Mouse (Mus musculus) midbrain, embryonic 14.5 days (tissue): ENCODE results near the gene Mfn1. TPM values are rescaled to one million over a fixed set of nuclear protein-coding genes. Genes with fewer than 3 reads are reported as not detected.

ENCODE experiments used
- ATAC-seq: fragments of 200-750 bp; cut with Nextera tagmentation; 2 replicates; pipeline ENCODE4 v1.8.0; 2017; ENCODE audit warnings: moderate number of reproducible peaks, moderate library complexity; ENCODE audit not compliant: low FRiP score, low TSS enrichment
- DNase-seq: peaks from one replicate; pipeline ENCODE4 v3.0.0-alpha.2; 2015
- H3K27ac ChIP-seq: fragments of 300-500 bp; sonication (generic); replicated peaks from 2 replicates; pipeline ENCODE4 v1.5.1; 2014; ENCODE audit warnings: mild to moderate bottlenecking, low read depth, low read length, moderate library complexity
- H3K27me3 ChIP-seq: fragments of 300-500 bp; sonication (generic); 2 replicates; pipeline ENCODE4 v1.6.1; 2014; ENCODE audit warnings: low read length, control low read depth, mixed read lengths; ENCODE audit not compliant: control insufficient read depth, insufficient read depth
- H3K36me3 ChIP-seq: fragments of 300-500 bp; sonication (generic); 2 replicates; pipeline ENCODE4 v1.6.1; 2014; ENCODE audit warnings: low read length, control low read depth; ENCODE audit not compliant: control insufficient read depth, insufficient read depth
- H3K4me1 ChIP-seq: fragments of 300-500 bp; sonication (generic); 2 replicates; pipeline ENCODE4 v1.6.1; 2014; ENCODE audit warnings: mild to moderate bottlenecking, antibody characterized with exemption, low read length, control low read depth; ENCODE audit not compliant: control insufficient read depth, insufficient read depth
- H3K4me2 ChIP-seq: fragments of 300-500 bp; sonication (generic); 2 replicates; pipeline ENCODE4 v1.6.1; 2014; ENCODE audit warnings: mild to moderate bottlenecking, low read length, moderate library complexity
- H3K4me3 ChIP-seq: fragments of 300-500 bp; sonication (generic); replicated peaks from 2 replicates; pipeline ENCODE4 v1.5.1; 2014; ENCODE audit warnings: low read depth, low read length
- H3K9ac ChIP-seq: fragments of 300-500 bp; sonication (generic); replicated peaks from 2 replicates; pipeline ENCODE4 v1.6.1; 2014; ENCODE audit warnings: mild to moderate bottlenecking, low read length, moderate library complexity
- H3K9me3 ChIP-seq: fragments of 300-500 bp; sonication (generic); 2 replicates; pipeline ENCODE4 v1.6.1; 2016; ENCODE audit warnings: low read length, control low read depth, mixed read lengths; ENCODE audit not compliant: control insufficient read depth
- WGBS: fragments of 180-500 bp; shearing (Covaris S2); extraction: QIAGEN DNeasy Blood & Tissue Kit; methylation state at CpG from one replicate; pipeline ENCODE4 v1.1.7; 2014; 5-methylcytosine and 5-hydroxymethylcytosine counted together
- polyA plus RNA-seq: library from polyadenylated mRNA; unstranded; fragments of >200 nt; fragmentation: Nextera tagmentation; extraction: Ambion mirVana; gene quantifications from 2 replicates; pipeline ENCODE4 v1.2.1, GENCODE M21; 2014

The Mfn1 gene
- 28.8 and 42.6 TPM in 2 replicates for polyA plus RNA-seq

DNA sequence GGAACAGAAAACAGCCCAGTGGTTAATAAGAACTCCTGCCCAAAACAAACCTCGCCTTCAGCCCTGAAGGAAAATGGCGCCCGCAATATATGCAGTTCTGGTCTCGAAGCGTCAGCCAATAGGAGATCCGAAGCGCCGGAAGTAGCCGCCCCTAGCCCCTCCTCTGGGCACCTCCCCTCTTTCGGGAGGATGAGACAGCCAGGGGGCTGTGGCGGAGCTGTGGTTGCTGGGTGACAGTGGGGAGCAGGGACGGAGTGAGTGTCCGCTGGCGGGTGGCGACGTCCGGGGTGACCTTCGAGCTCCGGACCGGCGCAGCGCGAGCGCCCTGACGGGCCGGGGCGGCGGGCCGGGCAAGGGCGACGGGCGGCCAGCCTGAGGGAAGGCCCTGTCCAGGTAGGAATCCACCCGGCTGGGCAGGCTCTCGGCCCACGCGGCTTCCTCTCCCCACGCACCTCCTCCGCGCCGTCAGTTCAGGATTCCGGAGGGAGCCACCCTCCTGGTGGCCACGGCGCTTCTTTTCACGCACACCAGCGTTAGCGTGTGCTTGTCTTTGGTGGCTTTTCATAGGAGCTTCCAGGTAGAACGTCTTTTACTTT is at the start of gene Mfn1:
Gene Mfn1, plus strand, starts transcription at position 163 of the 596 bp plus-strand sequence.
- no peaks in the 10 kb centered on the region for H3K27me3 ChIP-seq
- peak within 1 kb of the TSS; percentile 89 for H3K4me3 ChIP-seq
- peak within 1 kb of the TSS; percentile 75 for H3K27ac ChIP-seq
- H3K9me3 ChIP-seq = no peaks in the 10 kb centered on the region
- peak within 1 kb of the TSS; percentile 85 for H3K9ac ChIP-seq
- H3K36me3 ChIP-seq = peaks cover 11% of the 10 kb centered on the region
- peaks cover 9% of the 10 kb centered on the region for H3K4me1 ChIP-seq
- DNase-seq (peak; percentile 96), ATAC-seq (peak; percentile 99)
- WGBS = under 1% methylated on average over 47 of the region's 47 CpGs
- H3K4me2 ChIP-seq = peak within 1 kb of the TSS; percentile 68

DNA sequence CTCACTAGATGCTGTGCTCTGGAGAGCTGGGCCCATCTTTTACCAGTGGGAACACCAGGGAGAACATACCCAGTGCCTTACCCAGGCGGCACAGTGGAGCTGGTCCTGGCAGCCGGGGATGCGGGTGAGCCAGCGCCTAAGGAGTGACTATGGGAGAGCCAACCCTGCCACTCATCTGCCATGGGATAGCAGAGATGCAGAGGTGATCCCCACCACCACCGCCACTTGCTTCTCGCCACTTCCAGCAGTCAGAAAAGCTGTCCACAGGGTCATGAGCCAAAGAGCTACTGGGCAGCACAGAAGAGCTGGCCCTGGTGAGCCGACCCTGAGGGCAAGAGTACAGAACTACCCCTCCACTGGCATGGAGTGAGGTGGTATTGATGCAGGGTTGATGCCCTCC is 49.3 kb upstream of the Mfn1 start:
- WGBS = 90% methylated on average over 7 of the region's 7 CpGs
- no peak overlapping the region for H3K4me3 ChIP-seq

DNA sequence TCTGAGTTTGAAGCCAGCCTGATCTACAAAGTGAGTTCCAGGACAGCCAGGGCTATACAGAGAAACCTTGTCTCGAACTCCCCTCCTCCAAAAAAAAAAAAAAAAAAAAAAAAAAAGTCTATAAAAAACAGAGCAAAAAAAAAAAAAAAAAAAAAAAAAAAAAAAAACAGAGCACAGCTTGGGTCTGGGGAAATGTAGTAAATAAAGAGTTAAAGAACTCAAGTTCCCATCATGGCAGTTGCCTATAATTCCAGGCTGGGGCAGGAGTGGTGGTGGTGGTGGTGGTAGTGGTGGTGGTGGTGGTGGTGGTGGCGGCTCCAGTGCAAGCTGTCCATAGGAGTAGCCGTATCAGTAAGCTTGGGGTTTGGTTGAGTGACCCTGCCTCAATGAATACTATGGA is 46.2 kb upstream of the Mfn1 start:
- H3K9ac ChIP-seq = no peak overlapping the region
- H3K27ac ChIP-seq = no peak overlapping the region
- no peaks in the 10 kb centered on the region for H3K36me3 ChIP-seq
- H3K4me1 ChIP-seq = no peaks in the 10 kb centered on the region
- H3K27me3 ChIP-seq = no peaks in the 10 kb centered on the region
- DNase-seq = no peak
- H3K4me2 ChIP-seq = no peak overlapping the region
- H3K9me3 ChIP-seq = no peaks in the 10 kb centered on the region
- no peak overlapping the region for H3K4me3 ChIP-seq
- ATAC-seq = no peak
- 94% methylated on average over 3 of the region's 3 CpGs for WGBS

More for the DNA sequence above, 49.3 kb upstream of the Mfn1 start:
- no peak overlapping the region for H3K4me2 ChIP-seq
- H3K36me3 ChIP-seq = no peaks in the 10 kb centered on the region
- DNase-seq (no peak), ATAC-seq (no peak)
- H3K27me3 ChIP-seq = no peaks in the 10 kb centered on the region
- no peak overlapping the region for H3K9ac ChIP-seq
- H3K9me3 ChIP-seq = no peaks in the 10 kb centered on the region
- no peaks in the 10 kb centered on the region for H3K4me1 ChIP-seq
- H3K27ac ChIP-seq = no peak overlapping the region

DNA sequence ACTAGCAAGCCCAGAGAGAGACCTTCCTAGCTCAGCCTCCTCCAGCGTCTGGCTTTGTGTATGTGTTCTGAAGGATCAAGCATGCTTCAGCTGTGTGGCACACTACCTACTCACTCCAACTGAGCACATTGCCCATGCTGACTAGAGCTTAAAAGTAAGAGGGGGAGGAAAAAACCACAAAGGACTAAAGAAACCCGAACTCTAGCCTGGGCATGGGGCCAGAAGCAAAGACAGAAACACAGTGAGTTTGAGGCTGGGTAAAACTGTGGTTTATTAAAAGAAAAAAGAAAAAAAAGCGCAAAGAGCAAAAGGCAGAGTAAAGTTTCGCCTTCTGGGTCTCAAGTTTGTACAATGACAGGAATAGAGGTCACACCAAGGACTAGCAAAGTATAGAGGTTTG is 42.7 kb upstream of the Mfn1 start:
- no peak overlapping the region for H3K4me3 ChIP-seq
- no peak overlapping the region for H3K4me2 ChIP-seq
- ATAC-seq = no peak
- WGBS = 82% methylated on average over 4 of the region's 4 CpGs
- no peak overlapping the region for H3K9ac ChIP-seq
- no peaks in the 10 kb centered on the region for H3K4me1 ChIP-seq
- no peaks in the 10 kb centered on the region for H3K36me3 ChIP-seq
- no peaks in the 10 kb centered on the region for H3K27me3 ChIP-seq
- DNase-seq = no peak
- no peak overlapping the region for H3K27ac ChIP-seq
- no peaks in the 10 kb centered on the region for H3K9me3 ChIP-seq

DNA sequence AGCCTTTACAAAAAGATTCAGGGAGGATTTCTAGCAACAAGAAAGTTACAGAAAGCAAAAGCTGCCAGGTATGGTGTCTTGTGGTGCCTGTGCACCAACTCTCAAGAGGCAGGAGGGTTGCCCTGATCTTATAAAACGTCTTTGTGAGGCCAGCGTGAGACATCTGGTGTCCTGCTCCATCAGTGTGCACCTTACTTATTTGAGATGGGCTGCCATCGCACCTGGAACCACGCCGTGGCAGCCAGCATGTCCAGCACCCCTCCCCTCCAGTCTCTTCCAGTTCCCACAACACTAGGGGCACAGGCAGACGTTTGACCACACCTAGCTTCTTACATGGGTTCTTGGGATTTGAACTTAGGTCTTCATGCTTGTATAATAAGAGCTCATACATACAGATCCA is 41.1 kb upstream of the Mfn1 start:
- ATAC-seq = no peak
- no peak overlapping the region for H3K4me2 ChIP-seq

DNA sequence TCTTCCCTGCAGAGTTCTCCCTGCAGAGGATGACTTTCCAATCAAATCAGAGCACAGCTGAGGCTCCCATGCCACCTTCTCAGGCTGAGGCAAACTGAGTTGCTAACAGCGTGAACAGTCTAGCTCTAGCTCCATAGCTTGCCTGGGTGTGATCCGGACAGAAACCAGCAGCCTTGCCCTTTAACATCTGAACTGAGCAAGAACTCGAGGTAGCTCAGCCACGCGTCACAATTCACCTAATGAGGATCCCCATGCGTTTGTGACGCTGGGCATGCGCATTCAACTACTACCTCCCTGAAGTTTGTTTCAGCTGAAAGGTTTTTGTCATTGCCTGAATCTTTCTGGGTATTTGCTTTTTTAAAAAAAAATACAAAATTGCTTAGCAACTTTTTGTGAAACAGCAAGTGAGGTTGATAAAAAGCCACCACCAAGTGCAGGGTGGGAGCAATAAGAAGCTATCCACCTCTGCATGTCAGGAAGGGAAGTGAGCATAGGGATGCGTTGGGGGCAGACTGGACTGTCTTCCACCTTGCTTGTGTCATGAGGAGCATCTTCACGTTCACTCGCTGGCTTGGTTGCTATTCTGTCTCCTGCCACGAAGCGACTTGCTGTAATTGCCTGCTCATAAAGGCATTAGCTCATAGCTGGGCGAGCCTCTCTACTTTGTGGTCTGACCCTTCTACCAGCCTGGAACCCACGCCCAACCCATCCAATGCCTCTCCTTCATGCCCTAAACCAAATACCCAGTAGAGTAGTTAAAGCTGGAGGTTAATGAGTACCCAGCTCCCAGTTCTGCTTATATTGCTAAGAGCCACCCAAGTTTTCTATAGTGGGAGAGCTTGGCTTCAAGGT is 39.0 kb upstream of the Mfn1 start:
- H3K27me3 ChIP-seq = no peaks in the 10 kb centered on the region
- no peak overlapping the region for H3K4me2 ChIP-seq
- no peaks in the 10 kb centered on the region for H3K4me1 ChIP-seq
- H3K9ac ChIP-seq = no peak overlapping the region
- no peak for DNase-seq
- H3K9me3 ChIP-seq = no peaks in the 10 kb centered on the region
- ATAC-seq = no peak
- 87% methylated on average over 15 of the region's 15 CpGs for WGBS
- no peaks in the 10 kb centered on the region for H3K36me3 ChIP-seq
- H3K27ac ChIP-seq = no peak overlapping the region
- no peak overlapping the region for H3K4me3 ChIP-seq

More for the DNA sequence above, 41.1 kb upstream of the Mfn1 start:
- Histone ChIP-seq H3K9ac (no peak overlapping the region), H3K4me3 (no peak overlapping the region), H3K9me3 (no peaks in the 10 kb centered on the region), H3K27ac (no peak overlapping the region), H3K4me1 (no peaks in the 10 kb centered on the region), H3K27me3 (no peaks in the 10 kb centered on the region), H3K36me3 (no peaks in the 10 kb centered on the region)
- DNase-seq = no peak
- WGBS = 81% methylated on average over 6 of the region's 6 CpGs

DNA sequence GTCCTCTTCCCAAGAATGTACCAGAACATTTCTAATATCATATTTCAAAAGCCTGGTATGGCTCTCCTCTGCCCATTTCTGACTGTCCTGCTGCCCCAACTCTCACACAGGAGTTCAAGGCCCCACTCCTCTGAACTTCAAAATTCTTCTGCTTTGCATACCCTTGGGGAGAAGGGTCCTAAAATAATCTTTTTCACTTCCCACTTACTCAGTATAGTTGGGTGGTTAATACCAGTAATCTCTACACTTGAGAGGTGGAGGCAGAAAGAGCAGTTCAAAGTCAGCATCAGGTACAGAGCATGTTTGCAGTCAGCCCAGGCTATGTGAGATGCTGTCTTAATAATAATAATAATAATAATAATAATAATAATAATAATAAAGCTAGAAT is 38.3 kb upstream of the Mfn1 start:
- DNase-seq (no peak), ATAC-seq (no peak)
- Histone ChIP-seq H3K27me3 (no peaks in the 10 kb centered on the region), H3K9me3 (no peaks in the 10 kb centered on the region), H3K27ac (no peak overlapping the region), H3K4me1 (no peaks in the 10 kb centered on the region), H3K4me3 (no peak overlapping the region), H3K36me3 (no peaks in the 10 kb centered on the region), H3K9ac (no peak overlapping the region), H3K4me2 (no peak overlapping the region)

DNA sequence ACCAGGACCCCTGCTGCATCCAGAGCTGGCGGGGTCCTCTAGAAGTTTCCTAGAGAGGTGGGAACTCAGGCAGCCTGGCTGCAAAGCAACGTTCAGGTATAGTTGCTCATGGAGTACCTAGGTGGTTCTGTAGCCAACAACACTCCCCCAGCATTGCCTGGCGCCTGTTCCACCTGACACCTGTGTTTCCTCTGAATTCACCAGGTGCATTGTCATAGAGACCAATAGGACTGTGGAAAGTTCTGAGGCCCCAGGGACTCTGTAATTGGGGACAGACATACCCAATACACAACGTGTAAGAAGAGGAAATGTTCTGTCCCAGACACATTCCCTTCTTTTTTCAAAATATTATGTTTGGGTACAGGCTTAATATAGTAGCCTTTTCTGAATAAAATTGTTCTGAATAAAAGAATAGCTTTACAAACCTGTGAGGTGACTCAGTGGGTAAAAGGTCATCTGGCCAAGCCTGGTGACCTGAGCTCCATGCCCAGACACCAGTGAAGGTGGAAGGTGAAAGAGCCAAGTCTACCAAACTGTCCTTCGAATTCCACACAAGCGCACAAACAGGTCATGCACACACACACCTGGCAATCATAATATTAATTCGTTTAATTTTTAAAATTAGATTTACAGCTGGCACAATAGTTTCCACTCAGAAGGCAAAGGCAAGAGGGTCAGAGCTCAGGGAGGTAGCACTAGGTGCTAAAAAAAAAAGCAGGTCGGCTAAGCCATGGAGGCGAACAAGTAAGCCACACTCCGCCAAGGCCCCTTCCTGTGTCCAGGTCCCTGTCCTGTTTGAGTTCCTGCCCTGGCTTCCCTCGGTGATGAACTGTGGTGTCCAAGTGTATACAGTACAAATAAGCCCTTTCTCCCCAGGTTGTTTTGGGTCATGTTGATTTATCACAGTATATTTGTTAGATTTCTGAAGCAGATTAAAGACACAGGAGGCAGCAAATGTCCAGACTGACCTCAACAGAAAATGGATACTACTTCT is 36.9 kb upstream of the Mfn1 start, which contains the start of gene Kcnmb3:
Gene Kcnmb3, minus strand, starts transcription at position 135 of the 994 bp plus-strand sequence.
- no peak within 1 kb of the TSS for H3K27ac ChIP-seq
- no peak for ATAC-seq
- H3K4me2 ChIP-seq = no peak within 1 kb of the TSS
- H3K9ac ChIP-seq = no peak within 1 kb of the TSS
- DNase-seq = no peak
- H3K27me3 ChIP-seq = no peaks in the 10 kb centered on the region
- no peaks in the 10 kb centered on the region for H3K36me3 ChIP-seq
- H3K9me3 ChIP-seq = no peaks in the 10 kb centered on the region
- 84% methylated on average over 11 of the region's 11 CpGs for WGBS
- H3K4me3 ChIP-seq = no peak within 1 kb of the TSS
- no peaks in the 10 kb centered on the region for H3K4me1 ChIP-seq
